Mouse (Mus musculus) spleen, adult 2 months (tissue): ENCODE results near the gene Tyro3.

ENCODE experiments used
- CTCF ChIP-seq: fragments of 200-500 bp; IDR thresholded peaks from 2 replicates; pipeline ENCODE4 v1.5.1; 2011; ENCODE audit warnings: mild to moderate bottlenecking, inconsistent platforms; ENCODE audit not compliant: insufficient read depth, insufficient read length, insufficient replicate concordance; ENCODE audit errors: extremely low read depth
- POLR2A ChIP-seq: fragments of 200-500 bp; IDR thresholded peaks from 2 replicates; pipeline ENCODE4 v1.6.1; 2011; ENCODE audit warnings: low read depth, low read length, inconsistent platforms

DNA sequence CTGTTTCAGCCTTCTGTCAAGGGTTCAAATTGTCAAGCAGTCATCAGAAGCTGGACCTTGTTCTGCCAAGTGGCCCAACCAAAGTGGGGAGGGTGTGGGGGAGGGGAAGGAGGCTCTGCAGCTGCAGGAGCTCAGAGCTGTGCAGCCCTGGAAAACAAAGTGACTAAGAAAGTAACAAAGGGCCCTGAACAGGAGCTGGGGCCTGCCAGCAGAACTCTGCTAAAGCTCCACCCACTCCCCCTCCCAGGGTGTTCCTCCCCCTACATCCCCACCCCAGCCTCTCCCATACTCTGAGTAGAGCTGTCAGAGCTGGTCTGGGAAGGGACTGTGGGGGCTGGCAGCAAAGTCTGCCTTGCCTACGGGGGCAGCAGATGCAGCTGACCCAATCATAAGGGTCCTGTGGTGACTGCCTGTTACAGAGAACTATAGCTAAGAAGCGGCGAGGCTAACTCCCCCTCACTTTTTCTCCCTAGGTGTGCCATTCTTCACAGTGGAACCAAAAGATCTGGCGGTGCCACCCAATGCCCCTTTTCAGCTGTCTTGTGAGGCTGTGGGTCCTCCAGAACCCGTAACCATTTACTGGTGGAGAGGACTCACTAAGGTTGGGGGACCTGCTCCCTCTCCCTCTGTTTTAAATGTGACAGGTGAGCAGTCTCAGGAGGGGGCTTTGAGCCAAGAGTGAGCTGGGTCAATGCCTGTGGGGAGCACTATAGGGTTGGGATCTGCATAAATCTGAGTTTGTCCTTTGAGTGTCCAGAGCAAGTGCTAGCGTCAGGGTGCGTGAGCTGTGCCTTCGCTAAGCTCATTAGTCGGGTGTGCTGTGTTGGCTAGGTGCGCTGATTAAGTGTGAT, 5.5 kb downstream of the Tyro3 start:
- TF ChIP-seq CTCF = no peak
- no peak for TF ChIP-seq POLR2A
